Mouse (Mus musculus): ENCODE data around the gene Fxyd1. TPM values are rescaled to one million over a fixed set of nuclear protein-coding genes. Genes with fewer than 3 reads are reported as not detected.

The Fxyd1 gene
- polyA plus RNA-seq, 1 experiment from 2014 or later = 71.2 TPM

DNA sequence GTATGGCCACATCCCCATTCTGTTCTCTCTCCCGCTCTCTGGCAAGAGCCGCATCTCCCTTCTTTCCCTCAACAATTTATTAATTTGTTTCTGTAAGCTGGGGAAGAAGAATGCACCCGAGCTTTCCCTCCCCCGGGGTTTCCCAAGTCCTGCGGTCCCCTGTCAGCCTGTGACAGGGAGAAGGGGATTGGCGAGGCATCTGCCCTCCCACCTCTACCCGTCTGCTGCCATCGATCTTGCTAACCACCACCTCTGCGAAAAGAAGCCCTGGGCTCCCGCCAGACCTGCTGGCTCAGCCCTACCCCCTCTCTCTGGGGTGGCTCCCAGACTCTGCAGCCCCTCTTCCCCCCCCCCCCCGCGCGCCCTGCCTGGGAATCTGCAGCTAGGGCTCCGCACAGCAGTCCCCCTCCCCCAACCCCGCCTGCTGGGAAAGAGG is 7.1 kb downstream of the Fxyd1 start:
- no peak overlapping the region for H3K27ac ChIP-seq
- no peak for ATAC-seq (ENCODE audit: low FRiP score, low read depth)
- WGBS = 2% methylated on average over 13 of the region's 15 CpGs
- H3K4me1 ChIP-seq = peaks cover 57% of the 10 kb centered on the region
- peak overlapping the region; percentile 25; the same call in 1 of the 2 replicates for H3K9ac ChIP-seq
- no peaks in the 10 kb centered on the region for H3K36me3 ChIP-seq
- H3K4me2 ChIP-seq (replicated peaks) = peak overlapping the region; percentile 60
- H3K9me3 ChIP-seq = no peaks in the 10 kb centered on the region
- peaks cover 91% of the 10 kb centered on the region for H3K27me3 ChIP-seq
- peak overlapping the region; percentile 35 for H3K4me3 ChIP-seq

DNA sequence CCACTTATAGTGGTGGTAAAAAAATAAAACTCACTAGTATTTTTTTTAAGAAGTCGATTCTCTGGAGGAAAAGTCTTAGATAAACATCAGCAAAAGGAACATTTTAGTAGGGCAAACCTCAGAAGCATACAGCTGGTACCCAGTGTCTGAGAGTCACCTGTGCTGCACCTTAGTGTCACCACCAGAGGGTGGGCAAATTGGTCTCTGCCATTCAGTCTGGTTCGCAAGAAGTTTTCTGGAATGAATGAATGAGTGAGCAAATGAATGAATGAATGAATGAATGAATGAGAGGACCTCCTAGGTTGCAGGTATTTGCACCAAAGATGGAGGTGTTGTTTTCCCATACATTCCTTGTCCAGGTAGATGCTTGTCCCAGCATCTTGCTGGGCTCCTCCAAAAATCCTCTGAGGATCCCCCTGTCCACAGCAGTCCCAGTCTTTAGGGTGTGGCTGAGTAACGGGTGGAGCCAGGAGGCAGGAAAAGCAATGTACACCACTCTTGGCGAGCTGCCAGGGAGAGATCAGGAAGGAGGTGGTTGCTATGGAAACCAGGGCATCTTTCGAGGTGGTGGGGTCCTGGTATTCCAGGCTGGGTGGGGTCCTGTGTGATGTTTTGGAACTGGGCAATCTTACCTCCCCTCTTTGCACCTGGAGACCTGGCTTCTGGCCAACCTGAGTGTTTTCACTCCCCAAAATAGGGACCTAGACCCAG is 7.7 kb downstream of the Fxyd1 start:
- Histone ChIP-seq H3K4me2 (replicated peaks) (peak overlapping the region; percentile 60), H3K27ac (no peak overlapping the region), H3K36me3 (no peaks in the 10 kb centered on the region), H3K9me3 (no peaks in the 10 kb centered on the region), H3K9ac (no peak overlapping the region), H3K27me3 (peaks cover 91% of the 10 kb centered on the region), H3K4me3 (peak overlapping the region; percentile 35), H3K4me1 (peaks cover 52% of the 10 kb centered on the region)
- ATAC-seq (ENCODE audit: low FRiP score, low read depth) = no peak
- WGBS = 20% methylated on average over 5 of the region's 5 CpGs

DNA sequence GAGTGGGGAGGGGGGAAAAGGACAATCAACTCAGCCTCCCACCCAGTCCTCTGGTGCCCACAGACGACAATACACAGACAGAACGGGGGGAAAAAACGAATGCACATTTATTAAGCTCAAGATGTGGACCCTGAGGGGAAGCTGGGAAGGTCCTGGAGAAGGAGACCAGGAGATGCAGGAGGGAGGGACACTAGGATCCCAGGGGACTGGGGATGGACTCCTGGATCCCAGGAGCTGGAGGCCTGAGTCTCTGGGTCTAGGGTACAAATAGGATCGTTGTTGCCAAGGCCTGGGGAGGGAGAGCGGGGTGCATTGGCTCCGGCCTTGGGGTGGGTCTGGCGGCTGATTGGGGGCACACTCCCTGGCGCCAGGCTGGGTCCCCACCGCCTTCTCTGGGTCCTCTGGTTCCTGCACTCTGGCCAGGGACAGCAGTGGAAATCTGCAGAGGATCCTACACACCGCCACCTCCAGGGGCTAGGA is 14.5 kb downstream of the Fxyd1 start, which contains the start of gene Fxyd5:
Fxyd5 (minus strand) TSS at position 51 of the 480 bp plus-strand sequence.
- H3K4me2 ChIP-seq (replicated peaks) = peak within 1 kb of the TSS; percentile 61
- H3K27me3 ChIP-seq = peaks cover 75% of the 10 kb centered on the region
- no peak within 1 kb of the TSS for H3K27ac ChIP-seq
- 37% methylated on average over 10 of the region's 10 CpGs for WGBS
- no peak for ATAC-seq (ENCODE audit: low FRiP score, low read depth)
- H3K9ac ChIP-seq = peak within 1 kb of the TSS; percentile 51
- H3K36me3 ChIP-seq = no peaks in the 10 kb centered on the region
- H3K4me1 ChIP-seq = peaks cover 14% of the 10 kb centered on the region
- H3K9me3 ChIP-seq = no peaks in the 10 kb centered on the region
- H3K4me3 ChIP-seq = peak within 1 kb of the TSS; percentile 31

DNA sequence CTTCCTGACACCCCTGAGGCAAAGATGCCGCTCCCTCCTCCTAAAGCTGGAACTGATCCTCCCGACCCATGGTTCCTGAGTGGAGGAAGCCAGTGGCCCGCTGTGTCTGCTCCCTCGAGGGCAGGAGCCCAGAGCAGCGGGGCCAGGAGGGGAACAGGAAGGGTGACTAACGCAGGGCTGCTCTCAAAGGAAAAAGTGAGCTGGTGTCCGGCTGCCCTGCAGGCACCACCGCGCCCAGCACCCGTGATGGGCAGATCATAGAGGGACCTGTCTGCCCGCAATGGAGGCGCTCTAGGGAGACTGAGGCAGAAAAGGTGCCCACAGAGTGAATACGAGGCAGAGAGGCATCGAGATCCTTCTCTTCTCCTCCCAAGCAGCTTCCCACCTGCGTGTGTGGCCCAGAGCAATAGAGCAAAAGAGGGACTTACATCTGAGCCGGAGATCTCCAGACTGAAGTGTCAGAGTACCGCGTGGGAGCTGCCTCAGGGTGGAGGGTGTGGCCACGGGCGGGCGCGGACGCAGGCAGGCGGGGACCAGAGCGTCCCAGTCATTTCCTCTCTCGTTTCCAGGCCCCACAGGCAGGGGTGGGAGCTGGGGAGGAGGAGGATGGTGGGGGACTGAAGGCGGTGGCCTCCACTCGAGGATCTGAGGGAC is 15.2 kb downstream of the Fxyd1 start:
- ATAC-seq (ENCODE audit: low FRiP score, low read depth) = peak; percentile 34; the same call in 1 of the 2 replicates
- 3% methylated on average over 28 of the region's 28 CpGs for WGBS
- H3K27me3 ChIP-seq = peaks cover 70% of the 10 kb centered on the region
- H3K4me1 ChIP-seq = peaks cover 14% of the 10 kb centered on the region
- no peaks in the 10 kb centered on the region for H3K36me3 ChIP-seq
- peak overlapping the region; percentile 61 for H3K4me2 ChIP-seq (replicated peaks)
- no peak overlapping the region for H3K27ac ChIP-seq
- peak overlapping the region; percentile 51 for H3K9ac ChIP-seq
- peak overlapping the region; percentile 31 for H3K4me3 ChIP-seq
- H3K9me3 ChIP-seq = no peaks in the 10 kb centered on the region

DNA sequence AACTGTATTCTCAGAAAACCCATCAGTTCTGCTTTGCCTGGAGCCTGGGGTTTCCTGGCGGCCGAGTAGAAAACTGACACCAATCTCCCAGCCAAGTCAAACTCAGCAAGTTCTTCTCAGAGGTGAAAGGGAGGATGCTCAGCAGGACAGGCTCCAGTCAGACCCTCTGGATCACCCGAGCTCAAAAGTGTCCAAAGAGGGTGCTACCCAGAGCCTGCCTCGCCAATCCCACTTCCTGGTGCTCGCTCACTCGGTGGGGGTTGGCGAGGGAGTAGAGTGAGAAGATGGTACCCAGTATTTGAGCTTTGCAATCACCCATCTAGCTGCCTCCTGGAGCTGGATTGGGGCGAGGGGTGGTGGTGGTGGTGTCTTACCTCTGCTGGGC is 16.0 kb downstream of the Fxyd1 start:
- Histone ChIP-seq H3K9me3 (no peaks in the 10 kb centered on the region), H3K36me3 (no peaks in the 10 kb centered on the region), H3K9ac (no peak overlapping the region), H3K4me2 (replicated peaks) (no peak overlapping the region; the same call in 1 of the 2 replicates), H3K4me3 (no peak overlapping the region), H3K27ac (no peak overlapping the region), H3K27me3 (peaks cover 67% of the 10 kb centered on the region), H3K4me1 (peaks cover 14% of the 10 kb centered on the region)
- no peak for ATAC-seq (ENCODE audit: low FRiP score, low read depth)
- 31% methylated on average over 8 of the region's 8 CpGs for WGBS

DNA sequence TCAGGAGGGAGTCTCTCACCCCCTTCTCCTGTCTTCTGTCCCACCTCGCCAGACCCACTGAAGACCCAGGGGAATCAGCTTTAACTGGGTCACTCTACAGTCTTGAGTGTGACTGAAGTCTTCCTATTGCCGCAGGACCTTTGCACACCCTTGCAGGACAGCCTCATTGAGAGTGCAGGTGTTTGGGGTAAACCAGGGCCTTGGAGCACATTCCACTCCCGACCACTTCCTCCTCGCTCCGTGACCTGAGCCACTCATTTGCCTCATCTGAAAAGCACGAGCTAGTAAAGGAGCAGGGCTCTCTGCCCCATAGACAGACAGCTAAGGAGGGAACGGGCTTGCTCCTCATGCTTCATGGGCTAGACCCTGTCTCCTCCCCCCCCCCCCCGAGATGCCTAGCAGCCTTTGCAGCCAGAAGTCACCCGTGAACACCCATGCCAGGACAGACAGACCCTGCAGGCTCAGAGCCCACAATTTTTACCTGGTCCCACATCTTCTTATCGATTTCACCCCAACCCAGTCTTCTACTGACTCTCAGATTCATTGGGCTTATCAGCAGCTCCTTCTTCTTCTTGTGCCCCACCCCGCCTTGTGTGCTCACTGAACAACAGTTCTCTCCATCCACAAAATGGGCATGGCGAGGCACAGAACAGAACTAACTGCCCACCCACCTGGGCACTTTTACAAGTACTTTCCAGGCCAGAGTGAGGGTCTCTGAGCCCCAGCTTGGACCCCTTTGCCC is 16.5 kb downstream of the Fxyd1 start:
- Histone ChIP-seq H3K4me2 (replicated peaks) (no peak overlapping the region), H3K9ac (no peak overlapping the region), H3K36me3 (no peaks in the 10 kb centered on the region), H3K4me1 (peaks cover 14% of the 10 kb centered on the region), H3K4me3 (no peak overlapping the region), H3K27me3 (peaks cover 63% of the 10 kb centered on the region), H3K27ac (no peak overlapping the region), H3K9me3 (no peaks in the 10 kb centered on the region)
- WGBS = 73% methylated on average over 12 of the region's 12 CpGs
- ATAC-seq (ENCODE audit: low FRiP score, low read depth) = no peak

DNA sequence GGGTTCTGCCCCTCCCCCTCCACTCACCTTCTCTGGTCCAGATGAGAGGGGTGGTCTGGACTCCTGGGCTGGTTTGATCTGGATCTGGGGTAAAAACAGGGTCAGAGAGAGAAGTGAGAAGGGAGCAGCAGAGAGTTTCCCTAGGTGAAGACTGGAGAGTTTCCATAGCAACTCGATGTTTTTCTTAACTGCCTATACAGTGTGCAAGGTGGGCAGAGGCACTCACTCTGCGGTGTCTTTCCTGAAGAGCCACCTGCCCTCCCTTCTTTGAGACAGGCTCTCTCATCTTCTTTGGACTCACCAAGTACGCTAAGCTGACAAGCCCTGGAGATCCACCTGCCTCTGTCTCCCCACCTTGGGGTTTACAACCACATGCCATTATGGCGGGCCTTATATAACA is 18.0 kb downstream of the Fxyd1 start:
- H3K4me1 ChIP-seq = peaks cover 14% of the 10 kb centered on the region
- no peaks in the 10 kb centered on the region for H3K36me3 ChIP-seq
- H3K9ac ChIP-seq = no peak overlapping the region
- H3K4me3 ChIP-seq = no peak overlapping the region
- no peak overlapping the region for H3K27ac ChIP-seq
- peaks cover 49% of the 10 kb centered on the region for H3K27me3 ChIP-seq
- H3K9me3 ChIP-seq = no peaks in the 10 kb centered on the region
- no peak overlapping the region for H3K4me2 ChIP-seq (replicated peaks)
- 83% methylated on average over 4 of the region's 4 CpGs for WGBS
- ATAC-seq (ENCODE audit: low FRiP score, low read depth) = no peak

DNA sequence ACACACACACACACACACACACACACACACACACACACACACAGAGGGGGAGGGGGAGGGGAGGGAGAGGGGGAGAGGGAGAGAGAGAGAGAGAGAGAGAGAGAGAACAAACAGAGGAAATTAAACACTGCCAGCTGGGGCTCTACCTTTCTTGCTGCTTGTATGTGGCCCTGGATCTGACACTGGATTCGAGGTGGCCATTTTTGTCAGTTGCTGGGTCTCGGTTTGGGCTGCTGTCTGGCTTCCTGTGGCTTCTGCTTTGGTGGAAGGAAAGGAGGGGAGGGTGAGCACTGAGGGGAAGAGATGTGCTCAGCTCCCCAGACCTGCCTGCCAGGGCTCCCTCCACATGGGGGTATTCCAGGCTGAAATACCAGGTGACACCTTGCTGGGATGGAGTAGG is 19.3 kb downstream of the Fxyd1 start:
- H3K4me1 ChIP-seq = peaks cover 14% of the 10 kb centered on the region
- ATAC-seq (ENCODE audit: low FRiP score, low read depth) = no peak
- H3K27ac ChIP-seq = no peak overlapping the region
- H3K4me3 ChIP-seq = no peak overlapping the region
- no peaks in the 10 kb centered on the region for H3K9me3 ChIP-seq
- 72% methylated on average over 2 of the region's 2 CpGs for WGBS
- H3K9ac ChIP-seq = no peak overlapping the region
- no peak overlapping the region for H3K4me2 ChIP-seq (replicated peaks)
- no peaks in the 10 kb centered on the region for H3K36me3 ChIP-seq
- peaks cover 35% of the 10 kb centered on the region for H3K27me3 ChIP-seq

DNA sequence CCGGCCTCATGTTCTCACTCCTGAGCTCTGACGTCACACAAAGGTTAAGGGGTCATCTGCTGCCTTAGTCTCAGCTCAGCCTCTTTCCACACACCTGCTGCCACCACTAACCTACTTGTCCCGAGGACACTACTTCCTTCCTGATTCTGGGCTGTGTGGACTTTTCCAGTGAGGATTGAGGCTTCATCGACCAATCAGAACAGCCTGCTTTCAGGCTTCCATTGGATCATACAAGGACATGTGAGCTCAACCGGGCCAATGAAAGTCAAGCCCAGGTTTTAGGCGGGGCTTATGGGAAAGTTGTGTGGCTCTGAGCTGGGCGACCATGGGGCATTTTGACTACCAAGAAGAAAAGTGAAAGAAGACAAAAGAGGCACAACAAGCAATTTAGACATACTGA is 20.1 kb downstream of the Fxyd1 start:
- Histone ChIP-seq H3K27ac (no peak overlapping the region), H3K9me3 (no peaks in the 10 kb centered on the region), H3K4me1 (peaks cover 6% of the 10 kb centered on the region), H3K4me2 (replicated peaks) (no peak overlapping the region), H3K27me3 (peaks cover 28% of the 10 kb centered on the region), H3K9ac (no peak overlapping the region), H3K36me3 (no peaks in the 10 kb centered on the region), H3K4me3 (no peak overlapping the region)
- WGBS = 81% methylated on average over 7 of the region's 7 CpGs
- no peak for ATAC-seq (ENCODE audit: low FRiP score, low read depth)

DNA sequence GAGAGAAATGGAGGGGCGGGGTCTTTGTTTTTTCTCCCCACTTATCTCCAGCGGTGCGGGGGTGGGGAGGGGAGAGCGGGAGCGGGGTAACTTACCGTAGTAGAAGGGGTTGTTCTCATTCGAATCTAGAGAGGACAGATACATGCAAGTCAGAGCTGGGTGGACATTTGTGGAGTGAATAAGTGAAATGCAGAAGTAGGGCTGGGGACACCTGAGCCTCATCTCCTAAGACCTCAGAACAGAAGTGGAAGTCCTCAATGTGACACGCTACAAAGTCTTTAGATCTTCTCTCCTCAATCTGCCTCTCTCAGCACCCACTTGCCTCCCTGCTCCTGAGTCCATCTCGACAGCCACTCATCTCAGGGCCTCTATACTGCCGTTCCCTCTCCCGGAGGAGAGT is 21.7 kb downstream of the Fxyd1 start:
- Histone ChIP-seq H3K36me3 (no peaks in the 10 kb centered on the region), H3K9me3 (no peaks in the 10 kb centered on the region), H3K4me3 (no peak overlapping the region), H3K9ac (no peak overlapping the region), H3K4me1 (no peaks in the 10 kb centered on the region), H3K4me2 (replicated peaks) (no peak overlapping the region), H3K27me3 (peaks cover 12% of the 10 kb centered on the region), H3K27ac (no peak overlapping the region)
- no peak for ATAC-seq (ENCODE audit: low FRiP score, low read depth)
- WGBS = 83% methylated on average over 11 of the region's 11 CpGs

DNA sequence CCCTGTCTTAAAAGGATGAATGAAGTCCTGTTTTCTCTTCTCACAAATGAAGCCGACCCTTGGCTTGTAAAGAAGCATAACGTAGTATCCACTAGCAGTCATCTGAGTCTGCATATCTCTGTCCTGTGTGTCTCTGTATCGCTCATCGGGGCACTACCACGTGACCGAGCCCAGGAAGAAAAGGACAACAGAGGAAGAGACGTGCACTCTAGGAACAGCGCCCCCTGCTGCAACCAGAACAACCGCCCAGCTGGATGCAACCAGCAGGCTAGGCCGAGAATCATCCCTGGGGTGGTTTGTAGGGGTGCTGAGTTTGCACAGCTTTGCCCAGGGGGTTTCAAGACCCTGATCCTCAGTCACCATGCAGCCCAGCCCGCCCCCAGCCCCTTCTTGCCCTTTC is 22.2 kb downstream of the Fxyd1 start:
- WGBS = 68% methylated on average over 11 of the region's 11 CpGs
- H3K9me3 ChIP-seq = no peaks in the 10 kb centered on the region
- no peak overlapping the region for H3K4me2 ChIP-seq (replicated peaks)
- H3K4me1 ChIP-seq = no peaks in the 10 kb centered on the region
- no peak overlapping the region for H3K4me3 ChIP-seq
- H3K9ac ChIP-seq = no peak overlapping the region
- no peak for ATAC-seq (ENCODE audit: low FRiP score, low read depth)
- H3K36me3 ChIP-seq = no peaks in the 10 kb centered on the region
- H3K27ac ChIP-seq = no peak overlapping the region
- peaks cover 7% of the 10 kb centered on the region; the same call in 1 of the 2 replicates for H3K27me3 ChIP-seq
